Mouse (Mus musculus) left cerebral cortex, postnatal 10 days (tissue): ENCODE results near the gene Pbxip1. TPM values are rescaled to one million over a fixed set of nuclear protein-coding genes. Genes with fewer than 3 reads are reported as not detected.

Experiments
- DNase-seq, 2 experiments: peaks; one replicate each; pipeline ENCODE4 v3.0.0; 2021 to 2022; ENCODE audit warnings: low spot score in 2 of 2, mixed read lengths in 1 of 2; ENCODE audit errors: extremely low spot score in 1 of 2
- intact Hi-C: fragments of 180-260 bp; cut with DNase I; formaldehyde crosslinking; loops from one replicate; pipeline ENCODE4 v1.15.1; 2025
- total RNA-seq, 2 experiments: library from RNA; stranded (reverse); gene quantifications; 2 replicates each; pipeline ENCODE4 v1.2.3; 2021

The Pbxip1 gene
- total RNA-seq, 2 experiments from 2014 or later = 32.8 to 33.8 TPM

GRCm38 (mm10) chr3:89458372-89458964, 22.0 kb downstream of the Pbxip1 start:
- no peak for DNase-seq
- intact Hi-C loops = no loop called here

- DNase-seq = peak; percentile 87 to 95
- intact Hi-C loops = no loop called here
Measured at GRCm38 (mm10) chr3:89458965-89459807, 22.7 kb downstream of the Pbxip1 start.

GRCm38 (mm10) chr3:89468268-89468667, 31.8 kb downstream of the Pbxip1 start:
- DNase-seq = no peak
- intact Hi-C loops = no loop called here

GRCm38 (mm10) chr3:89472280-89472679, 35.8 kb downstream of the Pbxip1 start:
- DNase-seq = no peak
- intact Hi-C loops = no loop called here

- DNase-seq = no peak
- intact Hi-C loops = no loop called here
Measured at GRCm38 (mm10) chr3:89473838-89474237, 37.3 kb downstream of the Pbxip1 start.

- DNase-seq = no peak
- intact Hi-C loops = no loop called here
Measured at GRCm38 (mm10) chr3:89479055-89479454, 42.5 kb downstream of the Pbxip1 start.

GRCm38 (mm10) chr3:89481488-89481887, 45.0 kb downstream of the Pbxip1 start:
- intact Hi-C loops = loop anchor here (10.0 kb wide), 1 partner anchor 137 kb away; the partner anchor contains the start of gene Adam15
- DNase-seq = no peak

- intact Hi-C loops = loop anchor here (10.0 kb wide), 1 partner anchor 137 kb away; the partner anchor contains the start of gene Adam15
- DNase-seq = no peak
Measured at GRCm38 (mm10) chr3:89482249-89482648, 45.7 kb downstream of the Pbxip1 start.

GRCm38 (mm10) chr3:89484766-89485524, 48.4 kb downstream of the Pbxip1 start:
- intact Hi-C loops = loop anchor here (5.0 to 10.0 kb wide), 2 partner anchors 88 to 140 kb away; partner anchors contain the start of gene Adam15
- peak; percentile 31 to 82 for DNase-seq

GRCm38 (mm10) chr3:89486111-89486510, 49.6 kb downstream of the Pbxip1 start:
- intact Hi-C loops = loop anchor here (5.0 to 10.0 kb wide), 2 partner anchors 89 to 141 kb away; partner anchors contain the start of gene Adam15
- DNase-seq = no peak

GRCm38 (mm10) chr3:89486916-89487702, 50.6 kb downstream of the Pbxip1 start:
- DNase-seq = no peak
- intact Hi-C loops = loop anchor here (5.0 to 10.0 kb wide), 2 partner anchors 90 to 142 kb away; partner anchors contain the start of gene Adam15

- intact Hi-C loops = no loop called here
- no peak for DNase-seq
Measured at GRCm38 (mm10) chr3:89490790-89491189, 54.3 kb downstream of the Pbxip1 start.

GRCm38 (mm10) chr3:89491559-89491958, 55.1 kb downstream of the Pbxip1 start:
- no peak for DNase-seq
- intact Hi-C loops = no loop called here

- DNase-seq = no peak
Measured at GRCm38 (mm10) chr3:89492701-89493151, 56.2 kb downstream of the Pbxip1 start.

GRCm38 (mm10) chr3:89494630-89495029, 58.1 kb downstream of the Pbxip1 start:
- no peak for DNase-seq
- intact Hi-C loops = no loop called here

More at GRCm38 (mm10) chr3:89492701-89493151, 56.2 kb downstream of the Pbxip1 start:
- intact Hi-C loops = no loop called here

- DNase-seq = no peak
- intact Hi-C loops = no loop called here
Measured at GRCm38 (mm10) chr3:89496366-89496765, 59.9 kb downstream of the Pbxip1 start.

- intact Hi-C loops = no loop called here
- DNase-seq = no peak
Measured at GRCm38 (mm10) chr3:89499696-89500095, 63.2 kb downstream of the Pbxip1 start.
